Mouse (Mus musculus) heart, embryonic 10.5 days (tissue): ENCODE data around the gene Sgo2a. TPM values are rescaled to one million over a fixed set of nuclear protein-coding genes. Genes with fewer than 3 reads are reported as not detected.
A peak's percentile ranks its signal among the peaks of the same experiment; 100 is the strongest.

Experiments used
- DNase-seq: peaks from one replicate; pipeline ENCODE4 v3.0.0-alpha.2; 2017; ENCODE audit warnings: low spot score
- H3K27ac ChIP-seq: fragments of 300-500 bp; sonication (generic); 2 replicates; pipeline ENCODE4 v1.5.1; 2016; ENCODE audit warnings: mild to moderate bottlenecking
- H3K27me3 ChIP-seq: fragments of 300-500 bp; sonication (generic); 2 replicates; pipeline ENCODE4 v1.6.1; 2016; ENCODE audit warnings: mild to moderate bottlenecking; ENCODE audit not compliant: poor library complexity, insufficient read depth, severe bottlenecking
- H3K36me3 ChIP-seq: fragments of 300-500 bp; sonication (generic); 2 replicates; pipeline ENCODE4 v1.6.1; 2016; ENCODE audit warnings: mild to moderate bottlenecking, moderate library complexity
- H3K4me1 ChIP-seq: fragments of 300-500 bp; sonication (generic); 2 replicates; pipeline ENCODE4 v1.6.1; 2016; ENCODE audit warnings: mild to moderate bottlenecking
- H3K4me3 ChIP-seq: fragments of 300-500 bp; sonication (generic); 2 replicates; pipeline ENCODE4 v1.5.1; 2016; ENCODE audit warnings: mild to moderate bottlenecking, moderate library complexity
- H3K9me3 ChIP-seq: fragments of 300-500 bp; sonication (generic); 2 replicates; pipeline ENCODE4 v1.6.1; 2016; ENCODE audit warnings: mild to moderate bottlenecking, moderate library complexity
- WGBS: fragments of 180-500 bp; shearing (Covaris S2); methylation state at CpG from one replicate; pipeline ENCODE4 v1.1.7; 2016; 5-methylcytosine and 5-hydroxymethylcytosine counted together
- polyA plus RNA-seq: library from polyadenylated mRNA; unstranded; fragments of >200 nt; fragmentation: Nextera tagmentation; extraction: Ambion mirVana; gene quantifications from 2 replicates; pipeline ENCODE4 v1.2.1, GENCODE M21; 2016

The Sgo2a gene
- polyA plus RNA-seq: 18.0 and 18.4 TPM in 2 replicates

GRCm38 (mm10) chr1:57995432-57996132 lies at the start of gene Sgo2a:
Sgo2a (plus strand) TSS chr1:57995971.
- Histone ChIP-seq H3K4me3 (peak within 1 kb of the TSS; percentile 94), H3K9me3 (no peaks in the 10 kb centered on the region), H3K4me1 (peaks cover 20% of the 10 kb centered on the region), H3K36me3 (peaks cover 7% of the 10 kb centered on the region), H3K27me3 (no peaks in the 10 kb centered on the region), H3K27ac (peak within 1 kb of the TSS; percentile 92)
- 6% methylated on average over 30 of the region's 30 CpGs for WGBS
- peak; percentile 97 for DNase-seq

GRCm38 (mm10) chr1:57947552-57948347 lies 48.0 kb upstream of the Sgo2a start:
- DNase-seq: no peak
- no peaks in the 10 kb centered on the region for H3K27me3 ChIP-seq
- WGBS: 29% methylated on average over 2 of the region's 2 CpGs

GRCm38 (mm10) chr1:57949195-57949594 lies 46.6 kb upstream of the Sgo2a start:
- no peaks in the 10 kb centered on the region for H3K27me3 ChIP-seq
- no peak overlapping the region for H3K27ac ChIP-seq
- no peaks in the 10 kb centered on the region for H3K9me3 ChIP-seq
- H3K36me3 ChIP-seq: 0 out of 2 replicates have a peak, but pooled peaks cover 12% of the 10 kb centered on the region
- no peak overlapping the region for H3K4me3 ChIP-seq
- 0 out of 2 replicates have a peak, but pooled peaks cover 5% of the 10 kb centered on the region for H3K4me1 ChIP-seq
- 27% methylated on average over 1 of the region's 1 CpGs for WGBS
- DNase-seq: no peak

More at GRCm38 (mm10) chr1:57947552-57948347, 48.0 kb upstream of the Sgo2a start:
- Histone ChIP-seq H3K4me1 (0 out of 2 replicates have a peak, but pooled peaks cover 5% of the 10 kb centered on the region), H3K4me3 (no peak overlapping the region), H3K27ac (no peak overlapping the region), H3K9me3 (no peaks in the 10 kb centered on the region), H3K36me3 (peaks cover 12% of the 10 kb centered on the region; the same call in 1 of the 2 replicates)

- Histone ChIP-seq H3K4me1 (0 out of 2 replicates have a peak, but pooled peaks cover 5% of the 10 kb centered on the region), H3K27me3 (no peaks in the 10 kb centered on the region), H3K27ac (no peak overlapping the region), H3K36me3 (0 out of 2 replicates have a peak, but pooled peaks cover 10% of the 10 kb centered on the region), H3K9me3 (no peaks in the 10 kb centered on the region), H3K4me3 (no peak overlapping the region)
- no peak for DNase-seq
- WGBS: 73% methylated on average over 5 of the region's 5 CpGs
These were observed 46.1 kb upstream of the Sgo2a start for GRCm38 (mm10) chr1:57949716-57950115.

GRCm38 (mm10) chr1:57952509-57952908 lies 43.3 kb upstream of the Sgo2a start:
- WGBS: 93% methylated on average over 4 of the region's 4 CpGs
- Histone ChIP-seq H3K27ac (no peak overlapping the region), H3K27me3 (no peaks in the 10 kb centered on the region), H3K4me1 (no peaks in the 10 kb centered on the region), H3K9me3 (no peaks in the 10 kb centered on the region), H3K4me3 (no peak overlapping the region), H3K36me3 (peaks cover 25% of the 10 kb centered on the region)
- no peak for DNase-seq

- H3K36me3 ChIP-seq: peaks cover 29% of the 10 kb centered on the region
- no peaks in the 10 kb centered on the region for H3K9me3 ChIP-seq
- H3K27ac ChIP-seq: no peak overlapping the region
- no peaks in the 10 kb centered on the region for H3K4me1 ChIP-seq
- no peaks in the 10 kb centered on the region for H3K27me3 ChIP-seq
- DNase-seq: no peak
- H3K4me3 ChIP-seq: no peak overlapping the region
- WGBS: 79% methylated on average over 16 of the region's 16 CpGs
These were observed 42.0 kb upstream of the Sgo2a start for GRCm38 (mm10) chr1:57953586-57954375.

GRCm38 (mm10) chr1:57954376-57954765 lies 41.4 kb upstream of the Sgo2a start:
- Histone ChIP-seq H3K36me3 (peaks cover 35% of the 10 kb centered on the region), H3K27ac (no peak overlapping the region), H3K4me1 (no peaks in the 10 kb centered on the region), H3K9me3 (no peaks in the 10 kb centered on the region), H3K27me3 (no peaks in the 10 kb centered on the region), H3K4me3 (no peak overlapping the region)
- WGBS: 85% methylated on average over 5 of the region's 5 CpGs
- DNase-seq: no peak

- Histone ChIP-seq H3K4me3 (no peak overlapping the region), H3K27me3 (no peaks in the 10 kb centered on the region), H3K9me3 (no peaks in the 10 kb centered on the region), H3K36me3 (peaks cover 46% of the 10 kb centered on the region), H3K4me1 (no peaks in the 10 kb centered on the region), H3K27ac (no peak overlapping the region)
- WGBS: 86% methylated on average over 1 of the region's 1 CpGs
- no peak for DNase-seq
These were observed 40.0 kb upstream of the Sgo2a start for GRCm38 (mm10) chr1:57955774-57956173.

- peak overlapping the region; percentile 93 for H3K27ac ChIP-seq
- DNase-seq: peak; percentile 96
- under 1% methylated on average over 65 of the region's 65 CpGs for WGBS
These were observed 26.2 kb upstream of the Sgo2a start for GRCm38 (mm10) chr1:57969327-57970271.

GRCm38 (mm10) chr1:57971588-57971987 lies 24.2 kb upstream of the Sgo2a start:
- Histone ChIP-seq H3K9me3 (no peaks in the 10 kb centered on the region), H3K27ac (no peak overlapping the region), H3K4me3 (no peak overlapping the region), H3K4me1 (0 out of 2 replicates have a peak, but pooled peaks cover 4% of the 10 kb centered on the region), H3K27me3 (no peaks in the 10 kb centered on the region), H3K36me3 (no peaks in the 10 kb centered on the region)
- WGBS: 73% methylated on average over 2 of the region's 2 CpGs
- DNase-seq: no peak

More at GRCm38 (mm10) chr1:57969327-57970271, 26.2 kb upstream of the Sgo2a start:
- H3K36me3 ChIP-seq: peaks cover 7% of the 10 kb centered on the region; the same call in 1 of the 2 replicates
- H3K4me1 ChIP-seq: 0 out of 2 replicates have a peak, but pooled peaks cover 4% of the 10 kb centered on the region
- H3K27me3 ChIP-seq: no peaks in the 10 kb centered on the region
- no peaks in the 10 kb centered on the region for H3K9me3 ChIP-seq
- peak overlapping the region; percentile 76 for H3K4me3 ChIP-seq

- Histone ChIP-seq H3K9me3 (no peaks in the 10 kb centered on the region), H3K4me3 (no peak overlapping the region), H3K4me1 (no peaks in the 10 kb centered on the region), H3K36me3 (no peaks in the 10 kb centered on the region), H3K27me3 (no peaks in the 10 kb centered on the region), H3K27ac (no peak overlapping the region)
- WGBS: 85% methylated on average over 3 of the region's 3 CpGs
- no peak for DNase-seq
These were observed 18.9 kb upstream of the Sgo2a start for GRCm38 (mm10) chr1:57976860-57977259.
